Mouse (Mus musculus) yolk sac, embryonic 10.5 days (tissue): ENCODE measurements around the gene Sh3glb2.

Experiments used
- DNase-seq: peaks from one replicate; pipeline ENCODE4 v3.0.0-alpha.2; 2017; ENCODE audit warnings: low spot score

Gene Sh3glb2

DNA sequence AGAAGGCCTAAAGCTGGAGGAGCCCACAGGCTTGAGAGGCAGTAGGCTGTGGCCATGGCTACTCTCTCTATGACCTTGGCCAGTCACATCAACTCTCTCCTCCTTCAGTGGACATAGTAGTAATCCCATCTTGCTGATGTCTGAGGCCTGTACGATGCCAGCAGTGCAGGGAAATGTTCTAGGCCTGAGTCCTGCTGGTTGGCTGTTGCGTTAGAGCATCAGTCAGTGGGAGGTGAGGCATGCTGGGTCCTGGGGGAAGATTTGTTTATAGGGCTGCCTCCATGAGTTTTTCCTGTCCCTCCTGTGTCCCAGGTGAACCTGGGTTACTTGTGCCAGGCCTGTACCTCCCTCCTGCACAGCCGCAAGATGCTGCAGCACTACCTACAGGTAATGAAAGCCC, 17.1 kb downstream of the Sh3glb2 start:
- DNase-seq, result no peak

DNA sequence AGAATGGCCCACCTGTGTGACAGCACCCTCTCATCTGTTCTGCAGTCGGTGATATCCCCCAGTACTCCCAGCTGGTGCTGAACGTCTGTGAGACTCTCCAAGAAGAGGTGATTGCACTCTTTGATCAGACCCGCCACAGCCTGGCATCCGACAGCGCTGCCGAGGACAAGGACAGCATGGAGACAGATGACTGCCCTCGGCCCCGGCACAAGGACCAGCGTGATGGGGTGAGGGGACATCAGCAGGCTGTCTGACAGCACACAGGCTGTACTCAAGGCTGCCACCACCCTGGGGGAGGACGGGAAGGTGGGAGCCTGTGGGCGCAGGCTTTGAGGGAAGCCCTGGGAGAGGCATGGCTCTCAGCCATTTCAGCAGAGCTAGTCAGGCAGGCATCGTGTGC, 22.0 kb downstream of the Sh3glb2 start:
- no peak for DNase-seq

DNA sequence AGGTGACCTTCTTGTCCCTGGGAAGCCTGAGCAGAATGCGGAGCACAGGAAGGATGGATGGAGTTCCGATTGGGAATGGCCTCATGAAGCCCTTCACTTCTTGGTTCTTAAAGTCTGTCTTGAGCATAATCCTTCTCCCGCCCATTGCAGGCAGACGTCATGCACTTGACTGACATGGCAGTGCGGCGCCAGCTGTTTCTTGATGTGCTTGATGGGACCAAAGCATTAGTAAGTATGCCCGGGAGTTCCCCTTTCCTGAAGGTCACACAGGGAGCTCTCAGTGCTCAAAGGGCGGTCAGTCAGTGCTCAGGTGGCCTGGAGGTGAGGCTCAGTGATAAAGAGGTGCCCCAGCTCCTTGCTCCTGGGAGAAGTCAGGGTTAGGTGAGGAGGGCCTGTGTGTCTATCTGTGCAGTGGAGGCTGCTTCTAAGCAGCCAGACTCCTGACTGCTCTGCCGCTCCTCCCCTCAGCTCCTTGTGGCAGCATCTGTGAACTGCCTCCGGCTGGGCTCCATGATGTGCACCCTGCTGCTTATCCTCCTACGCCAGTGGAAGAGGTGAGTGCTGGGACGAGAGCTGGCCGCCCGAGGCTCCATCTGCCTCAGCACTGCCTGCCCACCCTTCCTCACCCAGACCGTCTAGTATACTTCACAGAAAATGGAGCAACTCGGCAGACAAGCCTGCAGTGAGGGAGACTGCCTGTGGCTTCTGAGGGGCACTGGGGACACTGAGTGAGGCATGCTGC, 22.8 kb downstream of the Sh3glb2 start:
- DNase-seq, result no peak

DNA sequence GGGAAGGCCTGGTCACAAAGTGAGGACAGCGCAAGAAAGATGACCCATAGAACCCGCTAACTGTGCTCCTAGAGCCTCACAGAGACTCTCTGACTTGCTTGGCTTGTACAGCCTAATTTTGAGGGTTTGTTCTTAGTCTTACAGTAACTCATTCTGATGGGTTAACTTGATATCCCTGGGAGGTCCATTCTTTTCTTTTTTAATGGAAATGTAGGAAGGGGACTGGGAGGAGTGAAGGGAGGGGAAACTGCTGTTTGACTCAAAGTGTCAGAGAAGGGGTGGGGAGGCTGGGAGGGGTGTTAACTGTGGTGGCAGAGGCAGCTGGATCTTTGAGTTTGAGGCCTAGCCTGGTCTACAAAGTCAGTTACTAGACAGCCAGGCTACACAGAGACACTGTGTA, 23.8 kb downstream of the Sh3glb2 start:
- no peak for DNase-seq

DNA sequence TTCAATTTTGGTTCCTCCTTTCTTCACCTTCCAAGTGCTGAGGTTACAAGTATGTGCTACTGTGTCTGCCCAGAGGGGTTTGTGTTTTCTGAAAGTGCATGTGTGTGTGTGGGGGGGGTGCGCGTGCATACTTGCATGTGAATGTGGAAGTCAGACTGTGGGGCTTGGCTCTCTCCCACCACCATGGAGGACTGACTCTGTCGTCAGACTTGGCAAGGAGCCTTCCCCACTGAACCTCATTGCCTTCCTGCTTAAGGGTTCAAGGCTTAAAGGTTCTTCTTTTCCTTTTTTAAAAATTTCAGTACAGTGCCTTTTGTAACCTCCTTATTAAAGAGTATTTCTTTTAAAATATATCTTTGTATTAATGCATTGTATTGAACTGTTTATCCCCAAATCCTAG, 30.3 kb downstream of the Sh3glb2 start:
- no peak for DNase-seq

DNA sequence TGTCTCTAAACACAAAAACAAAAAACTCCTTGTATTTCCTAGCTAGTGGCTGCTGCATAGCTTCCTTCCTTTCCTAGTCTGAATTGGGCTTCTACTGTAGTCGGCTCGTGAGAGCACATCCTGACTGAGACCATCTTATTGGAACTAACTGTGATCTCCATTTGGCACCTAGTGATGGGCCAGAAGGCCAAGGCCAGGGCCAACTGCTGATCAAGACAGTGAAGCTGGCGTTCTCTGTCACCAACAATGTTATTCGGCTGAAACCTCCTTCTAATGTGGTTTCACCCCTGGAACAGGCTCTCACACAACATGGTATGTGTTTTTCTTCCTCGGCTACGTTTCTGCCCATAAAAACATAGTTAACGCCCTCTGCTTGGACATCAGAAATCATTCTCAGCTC, 31.9 kb downstream of the Sh3glb2 start:
- DNase-seq, result no peak

DNA sequence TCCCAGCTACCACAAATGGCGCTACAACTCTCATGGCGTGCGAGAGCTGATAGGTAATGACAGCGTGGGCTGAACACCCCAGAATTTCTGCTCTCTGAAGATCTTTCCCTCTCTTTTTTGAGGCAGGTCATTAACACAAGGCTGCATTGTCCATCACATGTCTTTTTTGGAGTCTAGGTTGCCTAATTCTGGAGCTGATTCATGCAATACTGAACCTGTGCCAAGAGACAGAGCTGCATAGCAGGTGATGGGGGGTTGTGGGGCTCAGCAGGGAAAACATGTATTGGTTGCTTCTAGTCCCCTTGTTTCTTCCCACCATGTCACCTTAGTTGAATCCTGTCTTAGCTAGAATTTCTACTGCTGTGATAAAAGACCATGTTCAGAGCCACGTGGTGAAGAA, 33.8 kb downstream of the Sh3glb2 start:
- DNase-seq, result no peak

DNA sequence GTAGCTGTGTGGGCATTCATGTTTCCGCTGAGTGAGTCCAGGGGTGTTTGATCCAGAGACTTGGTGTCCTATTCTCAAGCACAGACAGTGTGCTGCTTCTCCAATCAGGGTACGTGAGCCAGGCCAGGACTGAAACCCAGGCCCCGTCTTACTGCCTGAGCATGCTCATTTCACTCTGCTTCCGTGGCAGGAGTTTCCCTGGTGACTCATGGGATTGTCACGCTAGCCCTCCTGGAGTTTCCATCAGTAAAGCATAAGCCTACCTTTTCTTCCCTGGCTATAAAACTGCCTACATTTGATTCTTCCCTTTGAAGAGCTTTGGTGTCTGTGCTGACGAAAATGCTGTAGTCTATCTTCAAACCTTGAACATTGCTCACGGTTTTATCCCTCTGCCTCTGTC, 36.0 kb downstream of the Sh3glb2 start:
- DNase-seq, result no peak

DNA sequence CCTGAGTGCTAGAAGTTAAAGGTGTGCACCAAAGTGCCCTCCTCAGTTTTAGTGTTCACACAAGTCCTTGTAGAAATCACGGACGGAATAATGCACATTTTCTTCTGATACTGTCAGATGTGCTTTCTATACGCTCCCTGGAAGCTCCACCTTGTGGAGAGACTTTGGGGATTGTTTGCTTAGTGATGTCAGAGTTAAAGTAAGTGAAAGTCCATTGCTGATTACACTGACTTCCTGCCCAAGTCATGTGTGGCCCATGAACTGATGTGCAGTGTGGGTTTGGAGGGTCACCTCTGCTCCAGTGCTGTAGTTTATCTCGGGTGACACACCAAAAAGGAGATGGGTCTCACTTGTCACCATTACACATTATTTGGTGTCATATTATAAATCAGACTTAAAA, 39.9 kb downstream of the Sh3glb2 start:
- peak; percentile 21 for DNase-seq

DNA sequence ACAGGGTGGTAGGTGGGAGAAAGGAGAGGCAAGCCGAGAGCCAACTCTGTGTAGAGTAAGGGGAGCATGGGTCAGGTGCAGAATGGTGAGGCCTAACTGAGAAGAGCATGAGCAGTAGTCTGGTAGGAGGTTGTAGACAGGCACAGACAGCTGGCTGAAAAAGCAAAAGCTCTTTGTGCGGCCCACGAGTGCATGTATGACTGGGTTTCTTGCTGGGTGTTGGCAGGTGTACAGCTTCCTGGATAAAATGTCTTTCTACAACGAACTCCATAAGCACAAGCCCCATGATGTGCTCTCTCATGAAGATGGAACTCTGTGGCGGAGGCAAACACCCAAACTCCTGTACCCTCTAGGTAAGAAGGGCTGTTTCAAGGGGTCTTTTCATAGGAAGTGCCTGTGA, 42.2 kb downstream of the Sh3glb2 start:
- no peak for DNase-seq

DNA sequence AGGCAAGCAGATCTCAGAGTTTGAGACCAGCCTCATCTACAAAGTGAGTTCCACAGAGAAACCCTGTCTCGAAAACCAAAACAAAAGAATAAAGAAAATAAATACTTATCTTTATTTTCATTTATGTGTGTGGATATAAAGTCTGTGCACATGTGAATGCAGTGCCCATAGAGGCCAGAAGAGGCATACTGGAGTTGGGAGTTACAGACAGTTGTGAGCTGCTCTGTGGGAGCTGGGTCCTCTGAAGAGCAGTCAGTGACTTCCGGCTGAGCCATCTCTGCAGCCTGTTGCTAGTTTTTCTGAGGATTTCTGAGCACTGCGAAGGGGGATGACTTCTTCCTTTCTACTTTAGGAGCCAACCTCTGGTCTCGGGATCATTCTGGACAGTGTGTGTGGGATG, 43.0 kb downstream of the Sh3glb2 start:
- DNase-seq, result no peak

DNA sequence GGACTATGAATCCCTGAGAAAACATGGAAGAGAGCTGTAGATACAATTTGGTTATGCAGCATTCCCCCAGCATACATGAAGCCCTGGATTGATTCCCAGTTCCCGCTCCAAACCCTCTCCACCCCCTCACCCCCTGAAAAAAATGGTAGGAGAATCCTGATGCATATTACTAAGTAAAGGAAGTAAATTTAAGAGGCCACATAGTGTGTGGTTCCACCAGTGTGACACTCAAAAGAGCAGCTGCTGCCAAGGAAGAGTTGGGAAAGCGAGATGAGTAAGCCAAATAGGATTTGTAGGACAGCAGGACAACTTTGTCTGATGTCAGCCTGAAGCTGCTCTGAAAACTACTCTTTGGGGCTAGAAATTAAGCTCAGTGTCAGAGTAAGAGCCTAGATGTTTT, 47.7 kb downstream of the Sh3glb2 start:
- no peak for DNase-seq

DNA sequence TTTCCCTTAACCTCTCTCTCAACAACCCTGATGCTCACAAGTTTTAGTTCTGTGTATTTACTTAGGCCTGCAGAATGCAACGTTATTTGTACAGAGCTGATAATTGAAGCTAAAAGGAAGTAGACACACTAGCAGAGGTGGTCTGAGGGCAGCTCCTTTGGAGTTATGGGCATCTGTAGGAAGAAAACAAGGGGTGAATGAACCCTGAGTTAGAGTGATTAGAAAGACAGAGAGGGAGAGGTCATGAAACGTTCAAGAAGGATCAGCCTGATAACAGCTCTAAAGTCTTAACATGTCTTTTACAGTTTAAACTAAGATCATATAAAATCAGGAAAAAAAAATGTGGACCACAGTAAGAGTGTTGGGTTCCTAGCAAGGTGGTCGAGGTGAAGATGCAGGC, 49.8 kb downstream of the Sh3glb2 start:
- DNase-seq, result no peak

DNA sequence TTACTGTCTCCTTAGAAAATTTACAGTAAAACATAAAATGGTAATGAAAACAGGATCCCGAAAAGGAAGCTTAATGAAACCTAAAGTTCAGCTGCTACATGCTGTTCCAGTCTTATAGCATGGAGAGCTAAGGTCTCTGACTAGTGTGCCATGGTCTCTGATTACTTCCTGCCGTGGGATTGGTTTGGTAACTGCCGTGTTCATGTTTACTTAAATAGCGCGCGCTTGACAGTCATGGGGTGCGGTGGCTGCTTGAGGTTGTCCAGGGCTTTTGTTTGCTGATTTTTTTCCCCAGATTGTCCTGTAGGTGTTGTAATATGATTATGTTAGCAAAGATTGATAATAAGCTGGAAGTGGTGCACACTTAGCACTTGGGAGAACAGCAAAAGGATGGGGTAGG, 53.0 kb downstream of the Sh3glb2 start:
- no peak for DNase-seq

DNA sequence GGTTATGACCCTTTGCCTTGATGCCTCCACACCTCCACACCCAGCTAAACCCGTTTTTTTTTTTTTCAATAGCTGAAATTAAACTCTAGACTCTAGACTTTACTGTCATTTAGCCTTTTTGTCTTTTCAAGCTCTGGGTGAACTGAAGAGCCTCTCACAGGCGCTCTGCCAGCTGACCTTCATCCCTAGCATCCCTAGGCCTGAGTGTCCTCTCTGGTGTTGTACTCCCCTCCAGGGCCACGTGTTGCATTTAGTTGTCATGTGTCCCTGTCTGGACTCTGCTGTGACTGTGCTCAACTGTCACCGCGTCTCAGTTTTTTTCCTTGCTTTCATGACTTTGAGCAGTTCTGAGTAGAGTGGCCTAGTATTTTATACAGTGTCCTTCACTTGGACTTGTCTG, 59.2 kb downstream of the Sh3glb2 start:
- no peak for DNase-seq

DNA sequence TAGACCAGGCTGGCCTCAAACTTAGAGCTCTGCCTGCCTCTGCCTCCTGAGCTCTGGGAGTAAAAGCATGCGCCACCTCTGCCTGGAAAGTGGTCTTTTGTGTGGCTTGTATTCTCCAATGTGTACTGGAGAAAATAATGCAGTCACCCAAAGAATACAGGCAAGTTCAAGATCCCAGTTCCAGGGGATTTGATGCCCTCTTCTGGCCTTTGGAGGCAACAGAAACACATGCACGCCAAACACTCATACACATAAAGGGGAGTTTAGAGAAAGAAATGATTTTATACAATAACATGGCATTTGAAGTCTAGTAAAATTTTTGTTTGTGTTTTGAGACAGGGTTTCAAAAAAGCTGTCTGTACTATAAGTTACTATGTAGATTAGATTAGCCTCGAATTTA, 59.6 kb downstream of the Sh3glb2 start:
- DNase-seq, result no peak
